Mouse (Mus musculus): ENCODE measurements around the gene Thada.

DNA sequence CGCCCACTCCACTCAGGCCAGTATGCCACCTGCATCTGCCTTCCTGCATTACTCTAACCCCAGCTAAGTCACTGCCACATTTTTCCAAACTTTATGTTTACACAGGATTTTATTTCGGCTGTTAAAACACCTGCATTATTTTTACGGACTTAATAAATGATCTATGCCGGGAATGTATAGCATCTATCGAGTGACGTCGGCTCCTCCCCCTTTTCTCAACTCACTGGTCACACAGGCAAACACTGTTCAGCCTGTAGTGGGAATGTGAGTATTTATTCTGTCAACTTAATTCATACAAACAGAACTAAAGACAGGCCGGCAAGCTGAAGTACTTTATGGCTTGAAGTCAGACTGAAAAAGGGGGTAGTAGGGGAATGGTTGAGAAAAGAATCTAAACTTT is 187.0 kb downstream of the Thada start:
- TF ChIP-seq CTCF (IDR thresholded peaks at IDR 0.05): no peak
- TF ChIP-seq POLR2A (IDR thresholded peaks at IDR 0.05; ENCODE audit: insufficient read depth, low read depth, low read length): no peak

Data from heart, adult 2 months (tissue).